Mouse (Mus musculus) gastrocnemius, postnatal 4 days (tissue): ENCODE measurements around the gene Adam22. TPM values are rescaled to one million over a fixed set of nuclear protein-coding genes. Genes with fewer than 3 reads are reported as not detected.

Experiments
- DNase-seq, 2 experiments: peaks; one replicate each; pipeline ENCODE4 v3.0.0; 2021 to 2022; ENCODE audit warnings: low spot score in 2 of 2, mixed read lengths in 2 of 2
- long read RNA-seq, 2 experiments: library from polyadenylated mRNA; stranded (forward); transcript quantifications; one replicate each; pipeline ENCODE4 v2.0.0; 2021
- total RNA-seq, 2 experiments: library from RNA; stranded (reverse); gene quantifications; 2 replicates each; pipeline ENCODE4 v1.2.3; 2021

The Adam22 gene
- total RNA-seq = 10 to 100 TPM; 13.1 to 16.1 TPM
- long read RNA-seq, experiment 1, partial matches to known transcripts = 0 of 1 reads
- long read RNA-seq, experiment 1, other reads (novel, unspliced or antisense) = 1 of 1 reads
- long read RNA-seq, experiment 2, partial matches to known transcripts = 0 of 5 reads
- long read RNA-seq, experiment 2, other reads (novel, unspliced or antisense) = 4 of 5 reads

GRCm38 (mm10) chr5:8367614-8368327, at the start of gene Adam22:
Adam22 (minus strand) TSS chr5:8368160.
- peak; percentile 72 to 84 for DNase-seq

- no peak for DNase-seq
These were observed 49.5 kb upstream of the Adam22 start for GRCm38 (mm10) chr5:8417443-8417842.

- no peak for DNase-seq
These were observed 48.9 kb upstream of the Adam22 start for GRCm38 (mm10) chr5:8416683-8417413.

GRCm38 (mm10) chr5:8408746-8409145, 40.8 kb upstream of the Adam22 start:
- no peak for DNase-seq

GRCm38 (mm10) chr5:8397587-8398249, 29.8 kb upstream of the Adam22 start:
- DNase-seq = no peak

GRCm38 (mm10) chr5:8393891-8394583, 26.1 kb upstream of the Adam22 start:
- DNase-seq = no peak

GRCm38 (mm10) chr5:8374297-8374906, 6.4 kb upstream of the Adam22 start:
- no peak for DNase-seq

- no peak for DNase-seq
These were observed 5.5 kb upstream of the Adam22 start for GRCm38 (mm10) chr5:8373415-8373814.

GRCm38 (mm10) chr5:8368781-8369180, 821 bp upstream of the Adam22 start:
- DNase-seq = no peak

GRCm38 (mm10) chr5:8368328-8368692, 350 bp upstream of the Adam22 start:
- no peak for DNase-seq

- DNase-seq = no peak
These were observed 968 bp downstream of the Adam22 start for GRCm38 (mm10) chr5:8366771-8367613.

GRCm38 (mm10) chr5:8362361-8362760, 5.6 kb downstream of the Adam22 start:
- DNase-seq = no peak

- DNase-seq = no peak
These were observed 10.3 kb downstream of the Adam22 start for GRCm38 (mm10) chr5:8357677-8358076.

GRCm38 (mm10) chr5:8356885-8357651, 10.9 kb downstream of the Adam22 start:
- DNase-seq = no peak

- no peak for DNase-seq
These were observed 11.6 kb downstream of the Adam22 start for GRCm38 (mm10) chr5:8356326-8356725.

GRCm38 (mm10) chr5:8349557-8349956, 18.4 kb downstream of the Adam22 start:
- DNase-seq = no peak

GRCm38 (mm10) chr5:8346329-8346728, 21.6 kb downstream of the Adam22 start:
- no peak for DNase-seq

GRCm38 (mm10) chr5:8343296-8343695, 24.7 kb downstream of the Adam22 start:
- DNase-seq = no peak

- DNase-seq = no peak
These were observed 26.3 kb downstream of the Adam22 start for GRCm38 (mm10) chr5:8341676-8342075.
